17 mouse cellular contexts compared by ENCODE assay signal in genomic region chr2:142774752-142775151, GRCm38 (mm10).
"Had no signal": no experiment of that assay in that cellular context is flagged by ENCODE, and none has a peak within 500 bp of the region (broad histone marks: within the 10 kb centered on the region; RNA-seq: fewer than 3 reads in every experiment).

No protein-coding gene starts in this region.

- H3K9ac ChIP-seq: limb, embryonic 15.5 days; lung, embryonic 14.5 days; midbrain, embryonic 12.5 days; midbrain, embryonic 15.5 days; neural tube, embryonic 12.5 days; stomach, embryonic 15.5 days had no signal

- H3K27me3 ChIP-seq: limb, embryonic 15.5 days; megakaryocyte, embryonic 14.5 days; midbrain, embryonic 12.5 days; midbrain, embryonic 15.5 days; neural tube, embryonic 12.5 days; stomach, embryonic 15.5 days had no signal

- H3K4me3 ChIP-seq: limb, embryonic 15.5 days; megakaryocyte, embryonic 14.5 days; midbrain, embryonic 10.5 days; midbrain, embryonic 12.5 days; midbrain, embryonic 15.5 days; neural tube, embryonic 12.5 days; stomach, embryonic 15.5 days had no signal

- ATAC-seq: midbrain, embryonic 15.5 days had no signal

- DNase-seq: lung, adult 18-20 months; lung, embryonic 14.5 days; lung, postnatal 10 days; lung, postnatal 36 days; right cerebral cortex, postnatal 14 days; thymus, adult 2 months; thymus, postnatal 25 days; thymus, postnatal 4 days had no signal

- H3K4me2 ChIP-seq: limb, embryonic 15.5 days; lung, embryonic 14.5 days; midbrain, embryonic 12.5 days; midbrain, embryonic 15.5 days; neural tube, embryonic 12.5 days; stomach, embryonic 15.5 days had no signal

- H3K36me3 ChIP-seq: limb, embryonic 15.5 days; midbrain, embryonic 10.5 days; midbrain, embryonic 12.5 days; midbrain, embryonic 15.5 days; neural tube, embryonic 12.5 days; stomach, embryonic 15.5 days had no signal

- H3K9me3 ChIP-seq: limb, embryonic 15.5 days; megakaryocyte, embryonic 14.5 days; midbrain, embryonic 10.5 days; midbrain, embryonic 12.5 days; midbrain, embryonic 15.5 days; neural tube, embryonic 12.5 days; stomach, embryonic 15.5 days had no signal

- H3K4me1 ChIP-seq: limb, embryonic 15.5 days; megakaryocyte, embryonic 14.5 days; midbrain, embryonic 12.5 days; neural tube, embryonic 12.5 days; stomach, embryonic 15.5 days had no signal

- H3K27ac ChIP-seq: limb, embryonic 15.5 days; macrophage; midbrain, embryonic 10.5 days; midbrain, embryonic 12.5 days; midbrain, embryonic 15.5 days; neural tube, embryonic 12.5 days; stomach, embryonic 15.5 days; stomach, postnatal 0 days had no signal
